Mouse (Mus musculus) intestine, embryonic 14.5 days (tissue): ENCODE results near the gene Crygn. TPM values are rescaled to one million over a fixed set of nuclear protein-coding genes. Genes with fewer than 3 reads are reported as not detected.

Experiments
- ATAC-seq: fragments of 200-750 bp; cut with Nextera tagmentation; replicated peaks from 2 replicates; pipeline ENCODE4 v1.8.0; 2017; ENCODE audit warnings: low read depth, moderate number of reproducible peaks, moderate TSS enrichment, moderate library complexity; ENCODE audit not compliant: low FRiP score, low TSS enrichment
- DNase-seq: peaks from one replicate; pipeline ENCODE4 v3.0.0-alpha.2; 2018; ENCODE audit warnings: low spot score
- H3K27ac ChIP-seq: fragments of 300-500 bp; sonication (generic); 2 replicates; pipeline ENCODE4 v1.5.1; 2014; ENCODE audit warnings: low read depth, mild to moderate bottlenecking, control low read depth
- H3K27me3 ChIP-seq: fragments of 300-500 bp; sonication (generic); replicated peaks from 2 replicates; pipeline ENCODE4 v1.6.1; 2014; ENCODE audit warnings: low read length, control low read depth; ENCODE audit not compliant: control insufficient read depth, insufficient read depth
- H3K36me3 ChIP-seq: fragments of 300-500 bp; sonication (generic); 2 replicates; pipeline ENCODE4 v1.6.1; 2014; ENCODE audit warnings: low read length, control low read depth; ENCODE audit not compliant: control insufficient read depth, insufficient read depth
- H3K4me1 ChIP-seq: fragments of 300-500 bp; sonication (generic); replicated peaks from 2 replicates; pipeline ENCODE4 v1.6.1; 2014; ENCODE audit warnings: low read length, control low read depth, mixed read lengths; ENCODE audit not compliant: control insufficient read depth, insufficient read depth
- H3K4me2 ChIP-seq: fragments of 300-500 bp; sonication (generic); 2 replicates; pipeline ENCODE4 v1.6.1; 2014; ENCODE audit warnings: low read length
- H3K4me3 ChIP-seq: fragments of 300-500 bp; sonication (generic); 2 replicates; pipeline ENCODE4 v1.5.1; 2014; ENCODE audit warnings: low read depth, low read length, control low read depth, mixed read lengths
- H3K9ac ChIP-seq: fragments of 300-500 bp; sonication (generic); 2 replicates; pipeline ENCODE4 v1.6.1; 2014; ENCODE audit warnings: mild to moderate bottlenecking, low read length
- H3K9me3 ChIP-seq: fragments of 300-500 bp; sonication (generic); 2 replicates; pipeline ENCODE4 v1.6.1; 2016; ENCODE audit warnings: low read length, control low read depth; ENCODE audit not compliant: control insufficient read depth
- WGBS: fragments of 180-500 bp; shearing (Covaris S2); extraction: QIAGEN DNeasy Blood & Tissue Kit; methylation state at CpG from one replicate; pipeline ENCODE4 v1.1.7; 2014; 5-methylcytosine and 5-hydroxymethylcytosine counted together
- polyA plus RNA-seq: library from polyadenylated mRNA; unstranded; fragments of >200 nt; fragmentation: Nextera tagmentation; extraction: Ambion mirVana; gene quantifications from 2 replicates; pipeline ENCODE4 v1.2.1, GENCODE M21; 2014

Gene Crygn
- polyA plus RNA-seq, 1 experiment from 2014 or later, result 2.3 TPM

GRCm38 (mm10) chr5:24752175-24752498 is 5.7 kb downstream of the Crygn start:
- ATAC-seq (no peak), DNase-seq (peak; percentile 63)
- no peaks in the 10 kb centered on the region for H3K36me3 ChIP-seq
- no peaks in the 10 kb centered on the region for H3K27me3 ChIP-seq
- peaks cover 46% of the 10 kb centered on the region for H3K4me1 ChIP-seq
- no peak overlapping the region for H3K9ac ChIP-seq
- H3K4me2 ChIP-seq, result peak overlapping the region; percentile 68
- H3K27ac ChIP-seq, result peak overlapping the region; percentile 92
- H3K9me3 ChIP-seq, result no peaks in the 10 kb centered on the region
- H3K4me3 ChIP-seq, result peak overlapping the region; percentile 47
- WGBS, result 4% methylated on average over 2 of the region's 2 CpGs

- ATAC-seq, result peak; percentile 76
Observed at GRCm38 (mm10) chr5:24751305-24752174, 6.3 kb downstream of the Crygn start.

GRCm38 (mm10) chr5:24750321-24751304 is 7.2 kb downstream of the Crygn start:
- Histone ChIP-seq H3K27me3 (no peaks in the 10 kb centered on the region), H3K9ac (peak overlapping the region; percentile 74), H3K9me3 (no peaks in the 10 kb centered on the region), H3K27ac (peak overlapping the region; percentile 92), H3K36me3 (no peaks in the 10 kb centered on the region), H3K4me1 (peaks cover 47% of the 10 kb centered on the region), H3K4me3 (peak overlapping the region; percentile 47), H3K4me2 (peak overlapping the region; percentile 68)
- DNase-seq (peak; percentile 98), ATAC-seq (peak; percentile 74)
- WGBS, result 2% methylated on average over 56 of the region's 59 CpGs

More at GRCm38 (mm10) chr5:24751305-24752174, 6.3 kb downstream of the Crygn start:
- Histone ChIP-seq H3K27ac (peak overlapping the region; percentile 92), H3K36me3 (no peaks in the 10 kb centered on the region), H3K4me1 (peaks cover 47% of the 10 kb centered on the region), H3K9me3 (no peaks in the 10 kb centered on the region), H3K9ac (peak overlapping the region; percentile 74), H3K27me3 (no peaks in the 10 kb centered on the region), H3K4me2 (peak overlapping the region; percentile 68), H3K4me3 (peak overlapping the region; percentile 47)
- peak; percentile 78 for DNase-seq
- WGBS, result 2% methylated on average over 25 of the region's 25 CpGs

- Histone ChIP-seq H3K9ac (peak overlapping the region; percentile 74), H3K36me3 (no peaks in the 10 kb centered on the region), H3K27ac (peak overlapping the region; percentile 92), H3K27me3 (no peaks in the 10 kb centered on the region), H3K4me2 (peak overlapping the region; percentile 68), H3K4me3 (peak overlapping the region; percentile 47; the same call in 1 of the 2 replicates), H3K9me3 (no peaks in the 10 kb centered on the region), H3K4me1 (peaks cover 41% of the 10 kb centered on the region)
- 55% methylated on average over 5 of the region's 5 CpGs for WGBS
- no peak for DNase-seq
- ATAC-seq, result no peak
Observed at GRCm38 (mm10) chr5:24749731-24750130, 8.1 kb downstream of the Crygn start.

GRCm38 (mm10) chr5:24747533-24747932 is 10.3 kb downstream of the Crygn start:
- H3K4me2 ChIP-seq, result no peak overlapping the region
- no peaks in the 10 kb centered on the region for H3K27me3 ChIP-seq
- no peak overlapping the region for H3K4me3 ChIP-seq
- no peak overlapping the region for H3K9ac ChIP-seq
- no peak overlapping the region; the same call in 1 of the 2 replicates for H3K27ac ChIP-seq
- no peak for DNase-seq
- H3K36me3 ChIP-seq, result no peaks in the 10 kb centered on the region
- H3K4me1 ChIP-seq, result peaks cover 33% of the 10 kb centered on the region
- 13% methylated on average over 6 of the region's 6 CpGs for WGBS
- H3K9me3 ChIP-seq, result no peaks in the 10 kb centered on the region
- no peak for ATAC-seq

GRCm38 (mm10) chr5:24743956-24744355 is 13.9 kb downstream of the Crygn start:
- Histone ChIP-seq H3K36me3 (no peaks in the 10 kb centered on the region), H3K27ac (no peak overlapping the region), H3K27me3 (no peaks in the 10 kb centered on the region), H3K4me2 (no peak overlapping the region), H3K4me3 (no peak overlapping the region), H3K9me3 (no peaks in the 10 kb centered on the region), H3K4me1 (peaks cover 32% of the 10 kb centered on the region), H3K9ac (no peak overlapping the region)
- WGBS, result 86% methylated on average over 10 of the region's 10 CpGs
- ATAC-seq, result no peak
- DNase-seq, result no peak

GRCm38 (mm10) chr5:24741172-24741885 is 16.5 kb downstream of the Crygn start:
- H3K4me3 ChIP-seq, result no peak overlapping the region
- peak overlapping the region; percentile 67 for H3K27ac ChIP-seq
- no peak overlapping the region for H3K4me2 ChIP-seq
- DNase-seq, result no peak
- H3K36me3 ChIP-seq, result no peaks in the 10 kb centered on the region
- no peaks in the 10 kb centered on the region for H3K27me3 ChIP-seq
- peaks cover 25% of the 10 kb centered on the region for H3K4me1 ChIP-seq
- WGBS, result 49% methylated on average over 15 of the region's 15 CpGs
- no peaks in the 10 kb centered on the region for H3K9me3 ChIP-seq
- peak; percentile 89 for ATAC-seq
- H3K9ac ChIP-seq, result no peak overlapping the region
